Mouse (Mus musculus) C2C12 (cell line): ENCODE measurements around the gene Dlgap1.

Experiments
- CEBPB ChIP-seq: IDR thresholded peaks from one replicate; pipeline ENCODE4 v1.6.1; 2011; ENCODE audit warnings: low read depth, mild to moderate bottlenecking, control low read depth, moderate library complexity
- CTCF ChIP-seq: IDR thresholded peaks from one replicate; pipeline ENCODE4 v1.5.1; 2011; ENCODE audit not compliant: control insufficient read depth, insufficient read depth, insufficient read length
- FOSL1 ChIP-seq: IDR thresholded peaks from one replicate; pipeline ENCODE4 v1.8.0; 2011; ENCODE audit warnings: mild to moderate bottlenecking, low read length; ENCODE audit not compliant: poor library complexity, insufficient read depth, severe bottlenecking
- MAX ChIP-seq: IDR thresholded peaks from one replicate; pipeline ENCODE4 v1.6.1; 2011; ENCODE audit warnings: mild to moderate bottlenecking, control low read depth
- MYOD1 ChIP-seq: IDR thresholded peaks from one replicate; pipeline ENCODE4 v1.6.1; 2011; ENCODE audit warnings: low read depth; ENCODE audit not compliant: control insufficient read depth, insufficient read length
- MYOG ChIP-seq: IDR thresholded peaks from one replicate; pipeline ENCODE4 v1.6.1; 2011; ENCODE audit not compliant: control insufficient read depth, insufficient read length; ENCODE audit errors: extremely low read depth
- USF1 ChIP-seq: IDR thresholded peaks from one replicate; pipeline ENCODE4 v1.6.1; 2011; ENCODE audit warnings: low read depth, mild to moderate bottlenecking, control low read depth, moderate library complexity

DNA sequence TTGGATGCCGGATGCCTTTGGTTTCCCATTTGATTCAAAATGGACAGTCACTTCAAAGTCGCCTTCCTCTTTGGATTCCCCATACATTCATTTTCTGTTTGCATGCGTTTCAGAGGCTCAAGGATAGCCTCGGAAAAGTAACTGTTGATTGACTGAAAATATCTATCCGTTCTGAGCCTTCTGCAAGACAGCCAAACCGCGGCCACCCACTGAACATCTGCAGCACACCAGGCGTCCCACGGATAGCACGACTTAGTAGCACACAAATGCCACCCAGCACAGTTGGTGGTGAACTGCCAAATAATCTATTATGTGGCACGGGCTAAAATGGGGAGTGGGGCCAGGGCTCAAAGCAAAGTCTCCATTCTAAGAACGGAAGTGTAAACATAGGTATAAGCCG, 705.1 kb downstream of the Dlgap1 start:
- TF ChIP-seq CTCF (no peak), MAX (no peak), CEBPB (no peak), MYOD1 (no peak), FOSL1 (no peak), MYOG (no peak), USF1 (no peak)
